Mouse (Mus musculus): Measurements from ENCODE around the gene LTO1. TPM values are rescaled to one million over a fixed set of nuclear protein-coding genes. Genes with fewer than 3 reads are reported as not detected.

Gene LTO1
- polyA plus RNA-seq, 1 experiment from 2014 or later, result 19.8 TPM

GRCm38 (mm10) chr7:144977121-144977520 lies 62.2 kb downstream of the LTO1 start:
- no peak for ATAC-seq (replicated peaks; ENCODE audit: insufficient number of reproducible peaks, insufficient read depth, low FRiP score, low read depth)
- Histone ChIP-seq H3K4me1 (replicated peaks) (no peaks in the 10 kb centered on the region), H3K36me3 (no peaks in the 10 kb centered on the region)

DNA sequence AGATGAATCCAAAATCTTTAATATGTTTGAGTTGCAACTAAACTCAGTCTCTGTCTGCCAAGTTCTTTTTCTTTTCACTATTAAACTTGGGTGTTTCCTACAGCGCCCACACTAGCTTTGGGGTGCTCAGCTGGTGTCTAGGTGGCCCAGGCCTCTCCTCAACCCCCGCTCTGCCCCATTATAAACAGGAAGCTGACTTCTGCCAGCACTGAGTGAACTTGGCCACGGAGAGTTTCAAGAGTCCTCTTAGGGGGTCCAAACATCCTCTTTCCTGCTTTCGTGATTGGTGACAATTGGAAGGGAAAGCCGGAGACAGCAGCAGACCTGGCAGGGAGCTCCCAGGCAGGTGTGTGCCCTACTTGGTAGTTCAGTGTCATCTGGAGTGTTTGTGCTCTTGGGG lies 64.9 kb downstream of the LTO1 start:
- Histone ChIP-seq H3K4me3 (no peak overlapping the region), H3K27me3 (no peaks in the 10 kb centered on the region), H3K27ac (no peak overlapping the region), H3K9me3 (replicated peaks) (no peaks in the 10 kb centered on the region), H3K9ac (no peak overlapping the region), H3K4me2 (no peak overlapping the region), H3K4me1 (replicated peaks) (no peaks in the 10 kb centered on the region), H3K36me3 (no peaks in the 10 kb centered on the region)
- 66% methylated on average over 5 of the region's 5 CpGs for WGBS
- ATAC-seq (replicated peaks; ENCODE audit: insufficient number of reproducible peaks, insufficient read depth, low FRiP score, low read depth), result no peak

More at GRCm38 (mm10) chr7:144977121-144977520, 62.2 kb downstream of the LTO1 start:
- Histone ChIP-seq H3K4me2 (no peak overlapping the region), H3K9ac (no peak overlapping the region), H3K27ac (no peak overlapping the region), H3K9me3 (replicated peaks) (no peaks in the 10 kb centered on the region), H3K27me3 (no peaks in the 10 kb centered on the region), H3K4me3 (no peak overlapping the region)
- 69% methylated on average over 2 of the region's 2 CpGs for WGBS

Other genes starting within 250 kb of the LTO1 start
- 8.1 and 12.2 TPM in 2 replicates for gene Ano1, start 163.1 kb upstream of the LTO1 start, polyA plus RNA-seq (2015; fragmentation: Nextera tagmentation; extraction: Ambion mirVana)
- 0.65 TPM in 1 of 2 replicates, not detected in the other for gene Fgf3, start 77.0 kb upstream of the LTO1 start, polyA plus RNA-seq (2015; fragmentation: Nextera tagmentation; extraction: Ambion mirVana)
- gene Fgf4, start 67.7 kb upstream of the LTO1 start, polyA plus RNA-seq (2015; fragmentation: Nextera tagmentation; extraction: Ambion mirVana), result not detected in 2 replicates
- gene Fgf15, start 18.6 kb upstream of the LTO1 start, polyA plus RNA-seq (2015; fragmentation: Nextera tagmentation; extraction: Ambion mirVana), result 0.11 TPM in 1 of 2 replicates, not detected in the other
- 57.2 and 57.4 TPM in 2 replicates for gene Ccnd1, start 24.8 kb downstream of the LTO1 start, polyA plus RNA-seq (2015; fragmentation: Nextera tagmentation; extraction: Ambion mirVana)